Mouse (Mus musculus) stomach, embryonic 15.5 days (tissue): ENCODE results near the gene Acaa1a. TPM values are rescaled to one million over a fixed set of nuclear protein-coding genes. Genes with fewer than 3 reads are reported as not detected.
"Not testable (repeated sequence)": the region's sequence is repeated elsewhere in the genome, so short reads cannot be mapped to it uniquely, and the experiment has no call there.

ENCODE experiments used
- ATAC-seq: fragments of 200-750 bp; cut with Nextera tagmentation; 2 replicates; pipeline ENCODE4 v1.8.0; 2017; ENCODE audit warnings: low read depth, moderate number of reproducible peaks, moderate TSS enrichment; ENCODE audit not compliant: insufficient read depth, low FRiP score
- H3K27ac ChIP-seq: fragments of 300-500 bp; sonication (generic); 2 replicates; pipeline ENCODE4 v1.5.1; 2015; ENCODE audit warnings: mild to moderate bottlenecking, inconsistent platforms
- H3K27me3 ChIP-seq: fragments of 300-500 bp; sonication (generic); replicated peaks from 2 replicates; pipeline ENCODE4 v1.6.1; 2015; ENCODE audit warnings: inconsistent platforms
- H3K36me3 ChIP-seq: fragments of 300-500 bp; sonication (generic); 2 replicates; pipeline ENCODE4 v1.6.1; 2015; ENCODE audit warnings: inconsistent platforms
- H3K4me1 ChIP-seq: fragments of 300-500 bp; sonication (generic); 2 replicates; pipeline ENCODE4 v1.6.1; 2015; ENCODE audit warnings: inconsistent platforms
- H3K4me2 ChIP-seq: fragments of 300-500 bp; sonication (generic); 2 replicates; pipeline ENCODE4 v1.6.1; 2015; ENCODE audit warnings: mild to moderate bottlenecking, inconsistent platforms
- H3K4me3 ChIP-seq: fragments of 300-500 bp; sonication (generic); replicated peaks from 2 replicates; pipeline ENCODE4 v1.5.1; 2015; ENCODE audit warnings: inconsistent platforms
- H3K9ac ChIP-seq: fragments of 300-500 bp; sonication (generic); 2 replicates; pipeline ENCODE4 v1.6.1; 2015; ENCODE audit warnings: inconsistent platforms
- H3K9me3 ChIP-seq: fragments of 300-500 bp; sonication (generic); 2 replicates; pipeline ENCODE4 v1.6.1; 2016; ENCODE audit warnings: inconsistent platforms
- WGBS: fragments of 180-500 bp; shearing (Covaris S2); methylation state at CpG from one replicate; pipeline ENCODE4 v1.1.7; 2015; 5-methylcytosine and 5-hydroxymethylcytosine counted together
- polyA plus RNA-seq: library from polyadenylated mRNA; unstranded; fragments of >200 nt; fragmentation: Nextera tagmentation; extraction: Ambion mirVana; gene quantifications from 2 replicates; pipeline ENCODE4 v1.2.1, GENCODE M21; 2015

Acaa1a gene
- polyA plus RNA-seq, 1 experiment from 2014 or later: 116 TPM

- H3K36me3 ChIP-seq: no peaks in the 10 kb centered on the region
- no peak overlapping the region for H3K4me2 ChIP-seq
- peaks cover 3% of the 10 kb centered on the region; the same call in 1 of the 2 replicates for H3K4me1 ChIP-seq
- no peak overlapping the region for H3K27ac ChIP-seq
- no peaks in the 10 kb centered on the region for H3K9me3 ChIP-seq
- ATAC-seq: no peak
- H3K9ac ChIP-seq: no peak overlapping the region
- no peaks in the 10 kb centered on the region for H3K27me3 ChIP-seq
- WGBS: 87% methylated on average over 5 of the region's 5 CpGs
- no peak overlapping the region for H3K4me3 ChIP-seq
Observed at GRCm38 (mm10) chr9:119361416-119361815, 21.9 kb downstream of the Acaa1a start.

- Histone ChIP-seq H3K27ac (no peak overlapping the region), H3K36me3 (0 out of 2 replicates have a peak, but pooled peaks cover 3% of the 10 kb centered on the region), H3K9me3 (no peaks in the 10 kb centered on the region), H3K4me2 (no peak overlapping the region), H3K9ac (no peak overlapping the region), H3K27me3 (no peaks in the 10 kb centered on the region), H3K4me3 (no peak overlapping the region), H3K4me1 (no peaks in the 10 kb centered on the region)
- 77% methylated on average over 12 of the region's 12 CpGs for WGBS
- 0 out of 2 replicates have a peak, but pooled peaks have one; percentile 10 for ATAC-seq
Observed at GRCm38 (mm10) chr9:119363229-119363628, 23.8 kb downstream of the Acaa1a start.

GRCm38 (mm10) chr9:119365284-119365683, 25.8 kb downstream of the Acaa1a start, which contains the start of gene Slc22a14:
Gene Slc22a14, minus strand, starts transcription at chr9:119365553.
- Histone ChIP-seq H3K27ac (no peak within 1 kb of the TSS), H3K36me3 (0 out of 2 replicates have a peak, but pooled peaks cover 5% of the 10 kb centered on the region), H3K4me3 (no peak within 1 kb of the TSS), H3K4me1 (no peaks in the 10 kb centered on the region), H3K9me3 (no peaks in the 10 kb centered on the region), H3K27me3 (no peaks in the 10 kb centered on the region), H3K9ac (no peak within 1 kb of the TSS), H3K4me2 (no peak within 1 kb of the TSS)
- ATAC-seq: no peak
- 65% methylated on average over 7 of the region's 7 CpGs for WGBS

- no peak for ATAC-seq
- H3K9me3 ChIP-seq: no peaks in the 10 kb centered on the region
- no peaks in the 10 kb centered on the region for H3K4me1 ChIP-seq
- no peaks in the 10 kb centered on the region for H3K27me3 ChIP-seq
- H3K36me3 ChIP-seq: 0 out of 2 replicates have a peak, but pooled peaks cover 5% of the 10 kb centered on the region
- no peak overlapping the region for H3K9ac ChIP-seq
- no peak overlapping the region for H3K4me3 ChIP-seq
- H3K4me2 ChIP-seq: no peak overlapping the region
- H3K27ac ChIP-seq: no peak overlapping the region
- WGBS: 87% methylated on average over 3 of the region's 3 CpGs
Observed at GRCm38 (mm10) chr9:119368367-119368766, 28.9 kb downstream of the Acaa1a start.

GRCm38 (mm10) chr9:119370770-119371169, 31.3 kb downstream of the Acaa1a start:
- H3K4me2 ChIP-seq, H3K27me3 ChIP-seq, ATAC-seq, H3K9me3 ChIP-seq, H3K4me3 ChIP-seq, H3K4me1 ChIP-seq, H3K27ac ChIP-seq, H3K9ac ChIP-seq, H3K36me3 ChIP-seq: not testable (repeated sequence)
- 85% methylated on average over 4 of the region's 4 CpGs for WGBS

DNA sequence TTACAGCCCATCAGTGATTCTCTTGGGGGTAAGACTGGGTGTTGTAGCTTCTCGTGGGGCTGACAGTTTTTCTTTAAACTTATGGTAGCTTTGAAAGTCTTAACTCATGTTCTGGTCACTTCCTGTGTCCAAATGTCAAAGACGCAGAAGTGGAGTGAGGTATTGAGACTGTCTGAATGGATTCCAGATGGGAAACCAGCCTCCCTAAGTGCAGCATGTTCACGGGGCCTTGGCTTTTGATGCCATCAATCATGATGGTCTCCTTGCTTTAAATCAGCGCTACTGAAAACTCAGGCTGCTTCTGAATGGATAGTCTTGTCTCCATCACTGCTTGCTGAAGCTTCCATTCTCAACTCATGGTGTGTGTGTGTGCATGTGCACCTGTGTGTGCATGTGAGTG, 31.8 kb downstream of the Acaa1a start:
- Histone ChIP-seq H3K9ac (no peak overlapping the region), H3K4me1 (no peaks in the 10 kb centered on the region), H3K27ac (no peak overlapping the region), H3K27me3 (no peaks in the 10 kb centered on the region), H3K4me3 (no peak overlapping the region), H3K4me2 (no peak overlapping the region), H3K36me3 (0 out of 2 replicates have a peak, but pooled peaks cover 5% of the 10 kb centered on the region), H3K9me3 (no peaks in the 10 kb centered on the region)
- WGBS: 54% methylated on average over 4 of the region's 4 CpGs
- ATAC-seq: no peak

DNA sequence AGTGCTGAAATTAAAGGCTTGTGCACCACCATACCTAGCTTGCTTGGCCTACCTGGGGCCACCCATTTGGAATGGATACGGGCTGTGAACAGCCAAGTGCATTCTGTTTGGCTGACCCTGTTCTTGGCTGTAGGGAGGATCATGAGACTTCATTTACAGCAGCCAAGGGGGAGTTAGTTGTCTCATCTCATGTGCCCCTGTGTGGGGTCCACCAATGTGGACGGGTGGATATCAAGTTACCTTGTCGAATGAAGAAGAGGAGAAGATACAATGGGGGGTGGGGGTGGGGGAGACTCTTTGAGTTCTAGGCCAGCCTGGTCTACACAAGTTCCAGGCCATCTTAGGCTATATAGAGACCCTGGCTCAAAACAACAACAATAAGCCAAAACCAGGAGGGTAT, 35.5 kb downstream of the Acaa1a start:
- H3K4me3 ChIP-seq: no peak overlapping the region
- no peak for ATAC-seq

DNA sequence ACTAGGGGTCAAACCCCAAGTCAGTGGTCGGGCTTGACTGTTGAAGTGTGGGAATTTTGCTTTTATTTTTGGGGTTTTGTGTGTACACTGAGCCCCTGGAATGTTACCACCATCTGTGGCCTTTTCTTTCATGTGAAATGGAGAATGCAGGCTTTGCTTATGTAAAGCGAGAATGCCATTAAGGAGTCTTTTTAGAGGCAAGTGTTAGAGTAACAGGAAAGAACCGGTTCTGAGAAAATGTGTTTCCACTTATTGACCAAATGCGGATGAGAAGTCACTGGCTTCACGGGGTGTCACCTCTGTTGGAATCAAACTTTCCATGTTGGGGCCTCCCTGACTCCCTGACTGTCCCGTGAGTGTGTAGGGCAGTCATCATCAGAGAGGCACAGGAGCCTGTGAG, 36.1 kb downstream of the Acaa1a start:
- Histone ChIP-seq H3K9ac (no peak overlapping the region), H3K27ac (no peak overlapping the region), H3K4me3 (no peak overlapping the region), H3K36me3 (no peaks in the 10 kb centered on the region), H3K4me1 (no peaks in the 10 kb centered on the region), H3K9me3 (no peaks in the 10 kb centered on the region), H3K27me3 (no peaks in the 10 kb centered on the region), H3K4me2 (no peak overlapping the region)
- WGBS: 65% methylated on average over 6 of the region's 6 CpGs
- ATAC-seq: no peak

More for the DNA sequence above, 35.5 kb downstream of the Acaa1a start:
- Histone ChIP-seq H3K36me3 (no peaks in the 10 kb centered on the region), H3K9ac (no peak overlapping the region), H3K9me3 (no peaks in the 10 kb centered on the region), H3K4me2 (no peak overlapping the region), H3K27me3 (no peaks in the 10 kb centered on the region), H3K27ac (no peak overlapping the region), H3K4me1 (no peaks in the 10 kb centered on the region)
- WGBS: 68% methylated on average over 3 of the region's 3 CpGs

DNA sequence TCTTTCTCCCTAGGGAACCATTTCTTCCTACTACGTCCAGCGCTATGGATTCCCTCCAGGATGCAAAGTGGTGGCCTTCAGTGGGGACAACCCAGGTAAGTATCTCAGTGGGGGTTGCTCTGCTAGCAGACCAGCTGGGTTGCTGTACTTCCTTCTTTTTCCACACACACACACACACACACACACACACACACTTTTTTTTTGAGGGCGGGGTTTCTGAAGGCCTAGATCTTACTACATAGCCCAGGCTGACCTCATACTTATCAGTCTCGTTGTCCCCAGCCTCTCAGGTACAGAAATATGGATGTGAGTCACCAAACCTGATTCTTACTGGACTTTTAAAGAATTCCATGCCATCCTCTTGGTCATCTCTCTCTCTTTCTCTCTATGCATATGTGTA, 38.8 kb downstream of the Acaa1a start:
- H3K4me3 ChIP-seq: no peak overlapping the region
- no peaks in the 10 kb centered on the region for H3K27me3 ChIP-seq
- no peaks in the 10 kb centered on the region for H3K36me3 ChIP-seq
- no peaks in the 10 kb centered on the region for H3K4me1 ChIP-seq
- no peak for ATAC-seq
- no peaks in the 10 kb centered on the region for H3K9me3 ChIP-seq
- no peak overlapping the region for H3K4me2 ChIP-seq
- 79% methylated on average over 4 of the region's 4 CpGs for WGBS
- no peak overlapping the region for H3K9ac ChIP-seq
- H3K27ac ChIP-seq: no peak overlapping the region

- Histone ChIP-seq H3K36me3 (0 out of 2 replicates have a peak, but pooled peaks cover 4% of the 10 kb centered on the region), H3K4me3 (no peak overlapping the region), H3K27ac (no peak overlapping the region), H3K9ac (no peak overlapping the region), H3K9me3 (no peaks in the 10 kb centered on the region), H3K4me2 (no peak overlapping the region), H3K4me1 (no peaks in the 10 kb centered on the region), H3K27me3 (no peaks in the 10 kb centered on the region)
- WGBS: 59% methylated on average over 6 of the region's 6 CpGs
- ATAC-seq: no peak
Observed at GRCm38 (mm10) chr9:119382603-119383002, 43.1 kb downstream of the Acaa1a start.

- Histone ChIP-seq H3K27ac (no peak overlapping the region), H3K9me3 (no peaks in the 10 kb centered on the region), H3K4me2 (no peak overlapping the region), H3K4me3 (no peak overlapping the region), H3K4me1 (no peaks in the 10 kb centered on the region), H3K9ac (no peak overlapping the region), H3K36me3 (0 out of 2 replicates have a peak, but pooled peaks cover 4% of the 10 kb centered on the region), H3K27me3 (no peaks in the 10 kb centered on the region)
- WGBS: 51% methylated on average over 5 of the region's 5 CpGs
- ATAC-seq: no peak
Observed at GRCm38 (mm10) chr9:119388956-119389355, 49.5 kb downstream of the Acaa1a start.

- ATAC-seq: no peak
- Histone ChIP-seq H3K4me3 (no peak overlapping the region), H3K9ac (no peak overlapping the region), H3K27ac (no peak overlapping the region), H3K4me2 (no peak overlapping the region), H3K9me3 (no peaks in the 10 kb centered on the region), H3K4me1 (no peaks in the 10 kb centered on the region), H3K27me3 (no peaks in the 10 kb centered on the region), H3K36me3 (0 out of 2 replicates have a peak, but pooled peaks cover 4% of the 10 kb centered on the region)
- 92% methylated on average over 2 of the region's 2 CpGs for WGBS
Observed at GRCm38 (mm10) chr9:119390214-119390613, 50.7 kb downstream of the Acaa1a start.

DNA sequence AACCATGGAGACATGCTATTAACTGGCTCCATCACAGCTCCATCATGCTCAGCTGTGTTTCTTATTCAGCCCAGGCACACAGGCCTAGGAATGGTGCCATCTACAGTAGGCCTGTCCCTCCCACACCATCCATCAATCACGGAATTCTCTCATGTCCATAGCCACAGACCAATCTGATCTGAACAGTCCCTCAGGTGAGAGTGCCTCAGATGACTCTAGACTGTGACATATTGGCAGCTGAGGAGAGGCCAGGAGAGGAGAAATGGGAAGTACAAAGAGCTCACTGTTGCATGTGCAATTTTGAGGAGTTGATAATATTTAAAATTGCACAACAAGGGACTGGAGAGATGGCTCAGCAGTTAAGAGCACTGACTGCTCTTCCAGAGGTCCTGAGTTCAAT, 55.3 kb downstream of the Acaa1a start:
- Histone ChIP-seq H3K27ac (no peak overlapping the region), H3K27me3 (no peaks in the 10 kb centered on the region), H3K4me1 (no peaks in the 10 kb centered on the region), H3K9ac (no peak overlapping the region), H3K36me3 (no peaks in the 10 kb centered on the region), H3K4me2 (no peak overlapping the region), H3K9me3 (no peaks in the 10 kb centered on the region), H3K4me3 (no peak overlapping the region)
- ATAC-seq: no peak
- WGBS: 68% methylated on average over 1 of the region's 1 CpGs
